Mouse (Mus musculus): ENCODE data around the gene Ccdc9. TPM values are rescaled to one million over a fixed set of nuclear protein-coding genes. Genes with fewer than 3 reads are reported as not detected.
"Not testable (repeated sequence)": the region's sequence is repeated elsewhere in the genome, so short reads cannot be mapped to it uniquely, and the experiment has no call there.

Gene Ccdc9
- polyA plus RNA-seq, 1 experiment from 2014 or later, result 18.8 TPM

DNA sequence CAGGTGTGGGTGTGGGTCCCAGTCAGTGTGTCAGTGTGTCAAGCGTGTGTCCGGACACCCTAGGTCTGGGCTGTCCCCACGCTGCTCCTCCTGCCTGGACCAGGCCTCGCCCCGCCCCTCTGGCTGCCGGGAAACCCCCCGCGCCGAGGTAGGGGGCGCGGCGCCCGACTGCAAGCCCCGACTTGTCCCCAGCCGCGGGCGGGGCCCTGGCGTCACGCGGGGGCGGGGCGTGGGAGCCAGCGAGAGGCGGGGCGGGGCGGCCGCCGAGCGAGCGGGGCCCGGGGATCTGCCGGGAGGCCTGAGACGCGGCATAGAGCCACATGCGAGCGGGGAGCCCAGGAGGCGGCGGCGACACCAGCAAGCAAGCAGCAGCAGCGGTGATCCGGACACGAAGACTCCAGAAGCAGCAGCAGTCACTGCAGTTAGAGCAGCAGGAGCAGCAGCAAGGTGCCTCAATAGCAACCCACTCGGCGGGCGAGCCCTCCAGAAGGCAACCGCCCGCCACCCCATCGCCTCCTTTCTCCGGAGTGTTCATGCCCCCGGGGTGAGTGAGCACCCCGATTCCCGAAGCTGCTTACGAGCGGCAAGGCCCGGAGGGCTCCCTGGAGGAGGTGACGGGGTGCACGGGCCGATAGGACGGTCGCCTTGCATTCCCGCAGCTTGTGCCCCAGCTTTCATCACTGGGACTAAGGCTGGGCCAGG is 22.9 kb upstream of the Ccdc9 start:
- Histone ChIP-seq H3K9ac (ENCODE audit: low read length) (peak overlapping the region; percentile 78), H3K4me3 (replicated peaks; ENCODE audit: low read length) (peak overlapping the region; percentile 78), H3K9me3 (replicated peaks; ENCODE audit: control insufficient read depth, low read length) (no peaks in the 10 kb centered on the region), H3K27me3 (ENCODE audit: control insufficient read depth, insufficient read depth, low read length) (no peaks in the 10 kb centered on the region), H3K4me1 (ENCODE audit: control insufficient read depth, insufficient read depth, low read length) (peaks cover 37% of the 10 kb centered on the region), H3K36me3 (ENCODE audit: control insufficient read depth, insufficient read depth, low read length) (no peaks in the 10 kb centered on the region), H3K4me2 (ENCODE audit: low read depth, low read length) (peak overlapping the region; percentile 100), H3K27ac (ENCODE audit: low read length) (peak overlapping the region; percentile 59)
- under 1% methylated on average over 61 of the region's 61 CpGs for WGBS
- ATAC-seq (ENCODE audit: insufficient read depth, low FRiP score), result peak; percentile 41; the same call in 1 of the 2 replicates

DNA sequence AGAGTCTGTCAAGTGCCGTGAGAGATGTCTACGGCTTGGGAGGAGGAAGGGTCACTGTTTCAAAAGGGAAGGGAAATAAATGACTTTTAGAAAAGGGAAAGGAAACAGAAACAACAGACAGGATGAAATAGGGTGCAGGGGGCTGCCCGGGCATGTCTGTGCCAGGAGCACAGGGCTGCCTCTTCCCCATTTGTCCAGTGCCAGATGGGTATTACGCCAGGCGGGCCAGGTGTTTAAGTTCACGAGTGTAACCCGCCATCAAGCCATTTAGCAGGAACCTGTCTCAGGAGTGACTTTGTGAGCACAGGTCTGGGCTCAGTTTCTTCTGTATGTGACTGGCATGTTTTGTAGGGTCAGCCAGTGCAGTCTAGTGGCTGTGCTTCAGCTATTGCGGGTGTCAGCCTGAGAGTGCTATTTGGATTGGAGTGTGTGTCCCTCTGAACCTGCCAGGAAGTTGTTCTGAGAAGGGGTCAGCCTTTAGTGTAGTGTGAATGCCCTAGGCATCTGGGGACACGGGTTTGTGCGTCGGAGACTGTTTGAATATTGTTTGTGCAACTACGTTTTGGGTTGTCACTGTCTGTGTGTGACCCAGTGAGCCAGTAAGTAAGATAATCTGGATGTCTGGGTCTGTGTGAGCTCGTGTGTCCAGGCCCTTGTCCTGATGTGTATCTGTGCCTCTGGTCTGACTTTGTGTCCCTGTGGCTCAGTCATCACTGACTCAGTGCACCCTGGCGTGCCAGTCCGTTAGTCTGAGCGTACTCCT is 22.1 kb upstream of the Ccdc9 start:
- peak overlapping the region; percentile 78 for H3K9ac ChIP-seq (ENCODE audit: low read length)
- no peak for ATAC-seq (ENCODE audit: insufficient read depth, low FRiP score)

GRCm38 (mm10) chr7:16308093-16308492 is 21.5 kb upstream of the Ccdc9 start, which contains the start of gene Bbc3:
TSS of gene Bbc3 (plus strand) at chr7:16308393.
- peak within 1 kb of the TSS; percentile 100 for H3K4me2 ChIP-seq (ENCODE audit: low read depth, low read length)
- ATAC-seq (ENCODE audit: insufficient read depth, low FRiP score); H3K36me3 ChIP-seq (ENCODE audit: control insufficient read depth, insufficient read depth, low read length); H3K27me3 ChIP-seq (ENCODE audit: control insufficient read depth, insufficient read depth, low read length); H3K9me3 ChIP-seq (replicated peaks; ENCODE audit: control insufficient read depth, low read length): not testable (repeated sequence)
- peak within 1 kb of the TSS; percentile 59 for H3K27ac ChIP-seq (ENCODE audit: low read length)
- H3K4me1 ChIP-seq (ENCODE audit: control insufficient read depth, insufficient read depth, low read length), result peaks cover 27% of the 10 kb centered on the region
- peak within 1 kb of the TSS; percentile 78 for H3K9ac ChIP-seq (ENCODE audit: low read length)
- H3K4me3 ChIP-seq (replicated peaks; ENCODE audit: low read length), result peak within 1 kb of the TSS; percentile 78
- 46% methylated on average over 1 of the region's 1 CpGs for WGBS

More for the DNA sequence above, 22.1 kb upstream of the Ccdc9 start:
- Histone ChIP-seq H3K27me3 (ENCODE audit: control insufficient read depth, insufficient read depth, low read length) (no peaks in the 10 kb centered on the region), H3K4me2 (ENCODE audit: low read depth, low read length) (peak overlapping the region; percentile 100), H3K4me1 (ENCODE audit: control insufficient read depth, insufficient read depth, low read length) (peaks cover 32% of the 10 kb centered on the region), H3K4me3 (replicated peaks; ENCODE audit: low read length) (peak overlapping the region; percentile 78), H3K36me3 (ENCODE audit: control insufficient read depth, insufficient read depth, low read length) (no peaks in the 10 kb centered on the region), H3K9me3 (replicated peaks; ENCODE audit: control insufficient read depth, low read length) (no peaks in the 10 kb centered on the region), H3K27ac (ENCODE audit: low read length) (peak overlapping the region; percentile 59)
- WGBS, result 25% methylated on average over 16 of the region's 16 CpGs

DNA sequence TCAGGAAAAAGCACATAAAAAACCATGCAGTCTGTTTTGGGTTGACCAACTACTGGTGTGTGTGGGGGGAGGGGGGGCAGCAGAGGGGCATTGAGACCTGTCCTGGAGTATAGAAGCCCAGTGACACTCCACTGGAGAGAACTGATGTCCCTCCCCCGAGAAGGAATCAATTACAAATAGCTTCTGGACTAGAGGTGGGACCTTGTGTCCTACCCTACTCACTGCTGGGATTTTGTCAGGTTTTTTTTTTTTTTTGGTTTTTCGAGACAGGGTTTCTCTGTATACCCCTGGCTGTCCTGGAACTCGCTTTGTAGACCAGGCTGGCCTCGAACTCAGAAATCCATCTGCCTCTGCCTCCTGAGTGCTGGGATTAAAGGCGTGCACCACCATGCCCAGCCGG is 20.5 kb upstream of the Ccdc9 start:
- peaks cover 24% of the 10 kb centered on the region for H3K4me1 ChIP-seq (ENCODE audit: control insufficient read depth, insufficient read depth, low read length)
- not testable (repeated sequence) for H3K27ac ChIP-seq (ENCODE audit: low read length); H3K4me3 ChIP-seq (replicated peaks; ENCODE audit: low read length); H3K27me3 ChIP-seq (ENCODE audit: control insufficient read depth, insufficient read depth, low read length); H3K36me3 ChIP-seq (ENCODE audit: control insufficient read depth, insufficient read depth, low read length); H3K4me2 ChIP-seq (ENCODE audit: low read depth, low read length); ATAC-seq (ENCODE audit: insufficient read depth, low FRiP score); H3K9ac ChIP-seq (ENCODE audit: low read length); H3K9me3 ChIP-seq (replicated peaks; ENCODE audit: control insufficient read depth, low read length)
- WGBS, result 73% methylated on average over 6 of the region's 6 CpGs

- Histone ChIP-seq H3K27me3 (ENCODE audit: control insufficient read depth, insufficient read depth, low read length) (no peaks in the 10 kb centered on the region), H3K4me3 (replicated peaks; ENCODE audit: low read length) (peak overlapping the region; percentile 45), H3K27ac (ENCODE audit: low read length) (peak overlapping the region; percentile 52; the same call in 1 of the 2 replicates), H3K9ac (ENCODE audit: low read length) (peak overlapping the region; percentile 66), H3K4me1 (ENCODE audit: control insufficient read depth, insufficient read depth, low read length) (peaks cover 24% of the 10 kb centered on the region), H3K4me2 (ENCODE audit: low read depth, low read length) (peak overlapping the region; percentile 83), H3K36me3 (ENCODE audit: control insufficient read depth, insufficient read depth, low read length) (no peaks in the 10 kb centered on the region), H3K9me3 (replicated peaks; ENCODE audit: control insufficient read depth, low read length) (no peaks in the 10 kb centered on the region)
- ATAC-seq (ENCODE audit: insufficient read depth, low FRiP score), result peak; percentile 68
- 1% methylated on average over 52 of the region's 52 CpGs for WGBS
Observed at GRCm38 (mm10) chr7:16299419-16300035, 12.9 kb upstream of the Ccdc9 start.

GRCm38 (mm10) chr7:16298927-16299326 is 12.3 kb upstream of the Ccdc9 start:
- Histone ChIP-seq H3K9me3 (replicated peaks; ENCODE audit: control insufficient read depth, low read length) (no peaks in the 10 kb centered on the region), H3K4me1 (ENCODE audit: control insufficient read depth, insufficient read depth, low read length) (peaks cover 24% of the 10 kb centered on the region), H3K9ac (ENCODE audit: low read length) (no peak overlapping the region), H3K27ac (ENCODE audit: low read length) (peak overlapping the region; percentile 52; the same call in 1 of the 2 replicates), H3K4me3 (replicated peaks; ENCODE audit: low read length) (peak overlapping the region; percentile 45; the same call in 1 of the 2 replicates), H3K36me3 (ENCODE audit: control insufficient read depth, insufficient read depth, low read length) (no peaks in the 10 kb centered on the region), H3K4me2 (ENCODE audit: low read depth, low read length) (0 out of 2 replicates have a peak overlapping the region, but pooled peaks have one; percentile 83), H3K27me3 (ENCODE audit: control insufficient read depth, insufficient read depth, low read length) (no peaks in the 10 kb centered on the region)
- ATAC-seq (ENCODE audit: insufficient read depth, low FRiP score), result no peak
- WGBS, result 81% methylated on average over 5 of the region's 5 CpGs

DNA sequence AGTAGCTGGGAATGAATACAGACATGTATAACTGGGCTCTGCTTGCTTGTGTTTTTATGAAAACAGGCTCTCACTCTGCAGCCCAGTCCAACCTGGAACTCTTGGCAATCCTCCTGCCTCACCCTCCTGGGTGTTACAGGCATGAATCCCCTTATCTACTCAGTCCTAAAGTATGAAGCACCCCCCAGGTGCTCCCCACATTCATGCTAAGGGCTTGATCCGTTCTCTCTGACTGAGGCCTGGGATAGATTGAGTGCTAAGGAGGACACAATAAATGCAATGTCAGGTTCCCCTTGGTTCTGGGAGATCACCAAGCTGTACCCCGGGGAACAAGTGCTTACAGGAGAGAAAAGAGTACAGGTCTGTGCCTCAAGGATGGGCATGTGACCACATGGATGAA is 11.0 kb upstream of the Ccdc9 start:
- ATAC-seq (ENCODE audit: insufficient read depth, low FRiP score), result no peak
- Histone ChIP-seq H3K27ac (ENCODE audit: low read length) (no peak overlapping the region), H3K4me1 (ENCODE audit: control insufficient read depth, insufficient read depth, low read length) (peaks cover 24% of the 10 kb centered on the region), H3K4me3 (replicated peaks; ENCODE audit: low read length) (no peak overlapping the region), H3K9ac (ENCODE audit: low read length) (no peak overlapping the region), H3K9me3 (replicated peaks; ENCODE audit: control insufficient read depth, low read length) (no peaks in the 10 kb centered on the region), H3K27me3 (ENCODE audit: control insufficient read depth, insufficient read depth, low read length) (no peaks in the 10 kb centered on the region), H3K36me3 (ENCODE audit: control insufficient read depth, insufficient read depth, low read length) (no peaks in the 10 kb centered on the region), H3K4me2 (ENCODE audit: low read depth, low read length) (no peak overlapping the region)
- 54% methylated on average over 2 of the region's 2 CpGs for WGBS

DNA sequence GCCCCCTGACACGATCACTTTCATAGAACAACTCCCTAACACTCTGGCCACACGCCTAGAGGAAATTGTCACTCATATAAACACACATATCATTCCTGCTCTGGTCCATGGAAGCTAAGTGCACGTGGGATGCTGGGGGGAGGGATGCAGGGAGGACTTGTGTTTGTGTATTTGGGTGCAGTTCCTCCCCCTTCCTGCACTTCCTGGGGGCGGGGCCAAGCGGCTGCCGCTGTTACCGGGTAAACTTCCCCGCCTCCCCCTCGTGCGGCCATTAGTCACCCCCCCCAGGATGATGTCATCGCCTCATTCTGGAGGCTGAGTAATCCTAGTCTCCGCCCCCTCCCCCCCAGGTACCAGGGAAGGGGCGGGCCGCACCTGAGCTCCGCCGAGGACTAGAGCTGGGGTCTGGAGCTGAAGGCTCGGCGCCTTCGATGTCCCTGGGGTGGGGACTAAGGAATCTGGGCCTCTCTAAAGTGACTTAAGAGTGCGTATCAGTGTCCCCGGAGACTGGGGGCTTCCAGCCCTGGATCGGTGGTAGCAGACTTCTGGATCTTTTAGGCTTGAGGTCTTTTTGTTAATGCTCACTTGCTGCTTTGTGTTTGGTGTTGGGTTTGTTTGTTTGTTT is 10.3 kb upstream of the Ccdc9 start:
- Histone ChIP-seq H3K36me3 (ENCODE audit: control insufficient read depth, insufficient read depth, low read length) (no peaks in the 10 kb centered on the region), H3K4me2 (ENCODE audit: low read depth, low read length) (peak overlapping the region; percentile 70), H3K4me1 (ENCODE audit: control insufficient read depth, insufficient read depth, low read length) (peaks cover 24% of the 10 kb centered on the region), H3K27ac (ENCODE audit: low read length) (peak overlapping the region; percentile 77), H3K9ac (ENCODE audit: low read length) (peak overlapping the region; percentile 68), H3K27me3 (ENCODE audit: control insufficient read depth, insufficient read depth, low read length) (no peaks in the 10 kb centered on the region), H3K9me3 (replicated peaks; ENCODE audit: control insufficient read depth, low read length) (no peaks in the 10 kb centered on the region), H3K4me3 (replicated peaks; ENCODE audit: low read length) (peak overlapping the region; percentile 39)
- WGBS, result under 1% methylated on average over 22 of the region's 22 CpGs
- ATAC-seq (ENCODE audit: insufficient read depth, low FRiP score), result peak; percentile 27
